Mouse (Mus musculus): ENCODE measurements at regions not wholly inside any gene's neighbourhood (a gene's known extent, or its start where the extent isn't known, plus 50 kb on each side); places are given as distances from the start of the nearest gene placed in this dataset.

DNA sequence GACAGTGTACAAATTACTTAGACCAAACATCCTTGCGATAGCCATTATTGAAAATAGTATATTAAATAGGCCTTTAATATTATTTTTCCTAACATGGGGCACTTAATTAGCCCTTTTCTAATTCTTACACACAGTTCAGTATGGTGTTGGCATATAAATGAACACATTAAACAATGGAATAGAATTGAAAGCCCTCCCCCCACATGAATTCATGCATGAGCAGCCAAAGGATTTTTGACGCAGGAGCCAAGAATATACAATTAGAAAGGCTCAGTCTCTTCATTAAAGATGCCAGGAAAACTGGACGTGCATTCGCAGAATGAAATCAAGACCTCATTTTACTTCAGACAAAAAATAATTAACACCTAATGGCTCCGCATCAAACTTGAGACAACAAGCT is 172.9 kb upstream of the Phactr1 start:
- Histone ChIP-seq H3K4me3 (ENCODE audit: insufficient read depth, low read depth, low read length) (no peak overlapping the region), H3K36me3 (ENCODE audit: control insufficient read depth, insufficient read depth, low read length) (no peaks in the 10 kb centered on the region), H3K4me1 (ENCODE audit: control insufficient read depth, insufficient read depth, low read length) (no peaks in the 10 kb centered on the region), H3K27ac (ENCODE audit: insufficient read depth, low read depth, low read length) (no peak overlapping the region), H3K27me3 (replicated peaks; ENCODE audit: control insufficient read depth, insufficient read depth, low read length) (no peaks in the 10 kb centered on the region)
- TF ChIP-seq POLR2A (IDR thresholded peaks at IDR 0.05; ENCODE audit: low read depth, low read length), result no peak
- no peak for TF ChIP-seq CTCF (conservative IDR thresholded peaks at IDR 0.05; ENCODE audit: insufficient read depth, insufficient read length, low read depth, low read length)
- whole genome bisulfite sequencing, result 58% methylated on average over 5 of the region's 5 CpGs
- DNase-seq, result peak; percentile 12

DNA sequence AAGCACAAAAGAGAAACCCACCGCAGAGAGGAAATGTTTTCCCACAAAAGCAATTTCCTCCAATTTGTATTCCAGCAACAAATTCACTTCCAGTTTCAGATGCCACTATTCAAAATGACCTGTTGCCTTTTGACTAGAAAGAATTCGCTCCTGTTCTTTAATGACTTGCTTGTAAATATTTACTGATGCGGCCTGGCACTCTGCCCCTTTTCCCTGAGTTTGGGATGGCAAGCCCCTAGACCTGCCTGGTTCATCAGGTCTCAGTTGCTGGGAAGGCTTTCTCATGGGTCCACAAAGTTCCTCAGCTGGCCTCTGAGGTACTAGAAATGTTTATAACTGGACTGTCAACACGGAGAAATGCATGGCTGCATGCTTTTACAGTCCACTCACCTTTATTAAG is 161.7 kb upstream of the Phactr1 start:
- TF ChIP-seq POLR2A (IDR thresholded peaks at IDR 0.05; ENCODE audit: low read depth, low read length) (no peak), CTCF (conservative IDR thresholded peaks at IDR 0.05; ENCODE audit: insufficient read depth, insufficient read length, low read depth, low read length) (no peak)
- Histone ChIP-seq H3K27me3 (replicated peaks; ENCODE audit: control insufficient read depth, insufficient read depth, low read length) (no peaks in the 10 kb centered on the region), H3K4me1 (ENCODE audit: control insufficient read depth, insufficient read depth, low read length) (no peaks in the 10 kb centered on the region), H3K4me3 (ENCODE audit: insufficient read depth, low read depth, low read length) (no peak overlapping the region), H3K27ac (ENCODE audit: insufficient read depth, low read depth, low read length) (no peak overlapping the region), H3K36me3 (ENCODE audit: control insufficient read depth, insufficient read depth, low read length) (no peaks in the 10 kb centered on the region)
- DNase-seq, result peak; percentile 15
- WGBS, result 61% methylated on average over 4 of the region's 4 CpGs

DNA sequence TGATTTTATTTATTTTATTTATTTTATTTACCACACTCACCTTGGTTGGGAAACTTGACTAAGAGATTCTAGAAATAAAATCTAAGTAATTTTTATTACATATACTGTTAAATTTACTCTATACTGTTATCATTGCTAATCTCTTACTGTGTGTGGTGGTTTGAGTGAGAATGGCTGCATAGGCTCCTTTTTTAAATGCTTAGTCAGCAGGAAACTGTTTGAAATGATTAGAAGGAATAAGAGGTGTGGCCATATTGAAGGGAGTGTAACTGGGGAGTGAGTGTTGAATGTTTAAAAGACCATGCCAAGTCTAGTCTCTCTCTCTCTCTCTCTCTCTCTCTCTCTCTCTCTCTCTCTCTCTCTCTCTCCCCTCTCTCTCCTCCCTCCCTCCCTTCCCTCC is 157.9 kb upstream of the Phactr1 start:
- TF ChIP-seq CTCF (conservative IDR thresholded peaks at IDR 0.05; ENCODE audit: insufficient read depth, insufficient read length, low read depth, low read length) (no peak), POLR2A (IDR thresholded peaks at IDR 0.05; ENCODE audit: low read depth, low read length) (no peak)
- Histone ChIP-seq H3K27ac (ENCODE audit: insufficient read depth, low read depth, low read length) (no peak overlapping the region), H3K4me1 (ENCODE audit: control insufficient read depth, insufficient read depth, low read length) (no peaks in the 10 kb centered on the region; the same call in 1 of the 2 replicates), H3K36me3 (ENCODE audit: control insufficient read depth, insufficient read depth, low read length) (no peaks in the 10 kb centered on the region), H3K27me3 (replicated peaks; ENCODE audit: control insufficient read depth, insufficient read depth, low read length) (no peaks in the 10 kb centered on the region), H3K4me3 (ENCODE audit: insufficient read depth, low read depth, low read length) (no peak overlapping the region)
- no peak for DNase-seq

DNA sequence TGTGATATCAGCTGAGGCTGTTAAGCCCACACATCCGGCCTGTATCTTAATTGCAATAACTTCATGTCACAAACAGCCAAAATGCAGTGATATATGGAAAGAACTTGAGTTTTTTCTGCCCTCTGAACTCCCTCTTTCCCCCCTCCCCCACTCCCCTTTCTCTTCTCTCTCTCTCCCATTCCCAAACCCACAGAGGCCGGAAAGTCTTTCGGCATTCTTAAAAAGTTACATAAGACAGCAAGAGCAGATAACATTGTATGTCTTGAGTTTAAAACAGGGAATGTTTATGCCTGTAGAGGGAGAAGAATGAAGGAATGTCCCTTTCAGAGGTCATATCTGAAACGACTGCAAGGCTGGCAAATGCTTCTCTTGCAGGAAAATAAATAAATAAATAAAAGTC is 154.3 kb upstream of the Phactr1 start:
- H3K4me1 ChIP-seq (ENCODE audit: control insufficient read depth, insufficient read depth, low read length), result no peaks in the 10 kb centered on the region; the same call in 1 of the 2 replicates
- H3K36me3 ChIP-seq (ENCODE audit: control insufficient read depth, insufficient read depth, low read length), result no peaks in the 10 kb centered on the region
- no peak overlapping the region for H3K4me3 ChIP-seq (ENCODE audit: insufficient read depth, low read depth, low read length)
- TF ChIP-seq CTCF (conservative IDR thresholded peaks at IDR 0.05; ENCODE audit: insufficient read depth, insufficient read length, low read depth, low read length), result no peak
- TF ChIP-seq POLR2A (IDR thresholded peaks at IDR 0.05; ENCODE audit: low read depth, low read length), result no peak
- H3K27me3 ChIP-seq (replicated peaks; ENCODE audit: control insufficient read depth, insufficient read depth, low read length), result no peaks in the 10 kb centered on the region
- H3K27ac ChIP-seq (ENCODE audit: insufficient read depth, low read depth, low read length), result no peak overlapping the region; the same call in 1 of the 2 replicates
- no peak for DNase-seq
- 40% methylated on average over 4 of the region's 4 CpGs for WGBS

DNA sequence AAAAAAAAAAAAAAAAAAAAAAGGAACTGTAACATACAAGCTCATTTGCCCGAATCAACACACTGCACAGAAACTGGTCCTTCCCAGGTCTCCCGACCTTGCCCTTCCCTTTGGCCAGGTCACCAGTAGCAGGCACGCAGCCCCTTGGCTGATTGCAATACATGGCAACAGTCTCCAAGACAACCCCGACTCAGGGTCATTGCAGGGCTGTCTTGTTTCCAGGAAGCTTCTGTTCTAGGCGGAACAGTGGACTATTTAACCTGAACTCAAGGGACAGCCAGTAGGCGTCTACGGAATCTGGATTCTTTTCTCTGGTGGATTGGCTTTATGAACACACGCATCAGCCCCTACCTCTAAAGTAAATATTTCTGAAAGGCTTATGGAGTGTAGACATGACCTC is 153.5 kb upstream of the Phactr1 start:
- no peaks in the 10 kb centered on the region for H3K36me3 ChIP-seq (ENCODE audit: control insufficient read depth, insufficient read depth, low read length)
- no peaks in the 10 kb centered on the region for H3K27me3 ChIP-seq (replicated peaks; ENCODE audit: control insufficient read depth, insufficient read depth, low read length)
- H3K27ac ChIP-seq (ENCODE audit: insufficient read depth, low read depth, low read length), result no peak overlapping the region
- no peaks in the 10 kb centered on the region; the same call in 1 of the 2 replicates for H3K4me1 ChIP-seq (ENCODE audit: control insufficient read depth, insufficient read depth, low read length)
- no peak overlapping the region for H3K4me3 ChIP-seq (ENCODE audit: insufficient read depth, low read depth, low read length)
- peak; percentile 79 for DNase-seq
- no peak for TF ChIP-seq CTCF (conservative IDR thresholded peaks at IDR 0.05; ENCODE audit: insufficient read depth, insufficient read length, low read depth, low read length)
- TF ChIP-seq POLR2A (IDR thresholded peaks at IDR 0.05; ENCODE audit: low read depth, low read length), result no peak
- WGBS, result 23% methylated on average over 8 of the region's 8 CpGs

DNA sequence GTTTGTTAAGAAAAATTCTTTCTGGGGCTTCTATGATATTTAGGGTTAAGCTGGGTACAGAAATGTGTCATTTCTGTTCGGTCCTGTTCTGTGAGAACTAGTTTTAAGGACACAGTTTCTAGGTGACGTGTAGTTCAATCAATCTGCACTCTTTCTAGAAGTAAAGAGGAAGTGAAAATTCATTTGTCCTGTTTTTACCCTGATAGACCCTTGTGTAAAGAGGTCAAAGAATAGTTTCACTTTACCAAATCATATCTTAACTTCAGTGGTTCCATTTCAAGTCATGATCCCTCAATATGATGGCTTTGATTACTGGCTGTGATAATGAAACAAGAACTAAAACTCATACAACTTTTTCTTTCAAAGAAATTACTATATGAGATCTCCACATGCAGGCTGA is 152.3 kb upstream of the Phactr1 start:
- Histone ChIP-seq H3K27me3 (replicated peaks; ENCODE audit: control insufficient read depth, insufficient read depth, low read length) (no peaks in the 10 kb centered on the region), H3K36me3 (ENCODE audit: control insufficient read depth, insufficient read depth, low read length) (no peaks in the 10 kb centered on the region), H3K27ac (ENCODE audit: insufficient read depth, low read depth, low read length) (no peak overlapping the region), H3K4me3 (ENCODE audit: insufficient read depth, low read depth, low read length) (no peak overlapping the region), H3K4me1 (ENCODE audit: control insufficient read depth, insufficient read depth, low read length) (no peaks in the 10 kb centered on the region; the same call in 1 of the 2 replicates)
- DNase-seq, result no peak
- 86% methylated on average over 2 of the region's 2 CpGs for WGBS
- no peak for TF ChIP-seq CTCF (conservative IDR thresholded peaks at IDR 0.05; ENCODE audit: insufficient read depth, insufficient read length, low read depth, low read length)
- no peak for TF ChIP-seq POLR2A (IDR thresholded peaks at IDR 0.05; ENCODE audit: low read depth, low read length)

DNA sequence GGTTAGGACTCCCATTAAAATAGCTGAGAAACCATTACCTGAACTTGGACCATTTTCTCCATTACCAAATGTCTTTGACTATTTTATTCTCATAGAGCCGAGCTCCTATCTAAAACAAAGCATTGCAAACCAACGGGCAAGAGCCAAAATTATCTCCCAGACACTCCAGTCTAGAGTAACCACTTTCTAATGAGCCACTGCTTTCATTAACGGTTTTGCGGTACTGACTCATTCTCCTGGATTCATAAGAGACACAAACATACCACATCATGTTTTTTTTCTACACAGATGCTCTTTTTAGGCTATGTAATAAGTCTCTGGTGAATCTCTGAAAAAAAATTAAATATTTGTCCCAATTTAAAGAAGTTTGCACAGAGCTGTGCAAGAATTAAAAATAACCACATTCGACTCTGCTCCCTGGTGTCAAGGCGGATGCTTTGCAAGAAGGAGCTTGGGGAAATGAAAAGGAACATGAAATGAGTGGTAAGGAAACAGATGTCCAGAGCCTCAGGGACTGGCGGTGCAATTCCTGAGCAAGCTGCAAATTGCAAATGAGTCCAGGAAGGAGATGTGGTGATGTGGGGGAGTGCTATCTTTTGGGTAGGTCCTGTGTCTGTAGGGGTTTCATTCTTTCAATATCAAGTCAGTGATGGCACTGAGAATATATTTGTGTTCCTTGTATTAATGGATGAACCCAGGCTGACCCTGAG is 143.8 kb upstream of the Phactr1 start:
- DNase-seq, result no peak

More for the DNA sequence above, 143.8 kb upstream of the Phactr1 start:
- Histone ChIP-seq H3K27me3 (replicated peaks; ENCODE audit: control insufficient read depth, insufficient read depth, low read length) (no peaks in the 10 kb centered on the region), H3K4me3 (ENCODE audit: insufficient read depth, low read depth, low read length) (no peak overlapping the region), H3K36me3 (ENCODE audit: control insufficient read depth, insufficient read depth, low read length) (no peaks in the 10 kb centered on the region), H3K27ac (ENCODE audit: insufficient read depth, low read depth, low read length) (no peak overlapping the region), H3K4me1 (ENCODE audit: control insufficient read depth, insufficient read depth, low read length) (no peaks in the 10 kb centered on the region)
- TF ChIP-seq CTCF (conservative IDR thresholded peaks at IDR 0.05; ENCODE audit: insufficient read depth, insufficient read length, low read depth, low read length), result no peak
- no peak for TF ChIP-seq POLR2A (IDR thresholded peaks at IDR 0.05; ENCODE audit: low read depth, low read length)
- WGBS, result 66% methylated on average over 7 of the region's 7 CpGs
